Mouse (Mus musculus) embryo, embryonic 11 days (tissue): Measurements from ENCODE around the gene Vmn1r31.

Experiments
- DNase-seq: peaks from one replicate; pipeline ENCODE4 v3.0.0-alpha.2; 2015

The Vmn1r31 gene

DNA sequence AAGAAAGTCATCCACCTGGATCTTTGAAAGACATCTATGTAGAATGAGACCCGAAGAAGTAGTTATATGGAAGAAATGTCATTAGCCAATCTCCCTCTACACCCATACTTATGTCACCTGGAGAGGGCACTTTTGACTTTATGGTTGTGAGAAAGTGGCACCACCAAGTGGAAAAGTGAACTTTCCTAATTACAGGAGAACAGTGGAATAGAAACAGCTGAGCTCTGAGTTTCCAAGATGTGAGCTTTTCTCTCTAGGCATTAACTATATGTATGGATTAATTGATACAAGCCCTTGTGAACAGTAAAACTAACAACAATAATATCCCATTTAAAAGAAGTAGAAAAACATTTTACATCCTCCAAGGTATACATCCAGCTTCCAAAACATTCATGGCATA is at the start of gene Vmn1r31:
Vmn1r31 (minus strand) TSS at position 101 of the 400 bp plus-strand sequence.
- DNase-seq = no peak

DNA sequence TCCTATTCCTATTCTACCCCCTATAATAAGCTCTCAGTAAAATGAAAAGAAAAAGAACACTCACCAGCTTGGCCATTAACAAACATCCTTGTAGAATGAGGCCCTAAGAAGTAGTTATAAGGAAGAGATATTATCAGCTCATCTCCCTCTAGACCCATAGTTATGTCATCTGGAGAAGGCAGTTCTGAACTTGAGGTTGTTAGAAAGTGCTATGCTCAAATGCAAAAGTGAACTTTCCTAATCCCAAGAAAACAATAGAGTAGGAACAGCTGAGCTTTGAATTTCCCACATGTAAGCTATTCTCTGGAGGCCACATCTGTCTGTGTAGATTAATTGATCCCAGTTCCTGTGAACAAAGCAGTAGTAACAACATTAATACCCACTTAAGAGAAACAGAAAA is 31.8 kb downstream of the Vmn1r31 start, which contains the start of gene Vmn1r30:
Vmn1r30 (minus strand) TSS at position 101 of the 400 bp plus-strand sequence.
- DNase-seq = no peak
